Mouse (Mus musculus): ENCODE data around the gene Tspan1. TPM values are rescaled to one million over a fixed set of nuclear protein-coding genes. Genes with fewer than 3 reads are reported as not detected.
A peak's percentile ranks its signal among the peaks of the same experiment; 100 is the strongest.

Gene Tspan1
- polyA plus RNA-seq, 1 experiment from 2014 or later = 0.94 TPM

DNA sequence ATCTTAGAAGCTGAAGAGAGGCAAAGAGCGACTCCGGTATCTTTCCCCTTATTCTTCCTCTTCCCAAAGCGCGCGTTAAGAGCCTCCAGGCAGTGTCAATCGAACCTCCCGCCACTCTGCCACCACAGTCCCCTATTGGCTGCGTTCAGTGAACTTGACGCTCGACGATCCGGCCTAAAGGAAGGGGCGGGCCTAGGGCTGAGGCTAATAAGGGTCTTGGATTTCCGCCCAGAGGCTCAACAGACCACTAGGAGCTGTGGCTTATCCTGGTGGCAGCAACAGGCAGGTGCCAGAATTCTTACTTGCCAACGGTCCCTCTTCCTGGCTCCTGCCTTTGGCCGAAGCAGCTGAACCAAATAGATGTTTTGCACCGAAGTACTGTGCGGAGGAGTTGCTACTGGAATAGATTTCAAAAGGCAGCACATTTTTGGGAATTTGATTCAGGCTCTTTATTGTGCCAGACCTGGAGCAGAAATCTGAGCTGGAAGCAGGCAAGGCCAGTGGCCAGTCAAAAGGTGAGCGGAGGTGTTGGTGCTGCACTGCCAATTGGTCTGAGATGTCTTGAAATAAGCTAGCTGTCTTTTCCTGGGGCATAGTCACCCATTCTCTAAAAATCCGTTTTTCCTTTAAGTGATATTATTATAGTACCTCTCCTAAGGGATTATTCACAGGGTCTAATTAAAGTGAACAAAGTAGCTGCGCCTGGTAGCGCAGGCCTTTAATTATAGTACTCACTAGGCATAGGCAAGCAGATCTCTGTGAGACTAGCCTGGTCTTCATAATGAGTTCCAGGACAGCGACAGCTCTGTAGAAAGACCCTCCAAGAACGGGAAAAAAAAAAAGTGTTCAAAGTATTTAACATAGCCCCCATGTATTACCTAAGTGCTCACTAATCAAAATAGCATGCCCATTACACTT lies 43.5 kb downstream of the Tspan1 start, which contains the start of the genes Rad54l and Pomgnt1:
Gene Rad54l, minus strand, starts transcription at position 89 of the 918 bp plus-strand sequence.
Gene Pomgnt1, plus strand, starts transcription at position 239 of the 918 bp plus-strand sequence.
- H3K4me1 ChIP-seq (replicated peaks) = peaks cover 10% of the 10 kb centered on the region
- H3K9me3 ChIP-seq (replicated peaks) = no peaks in the 10 kb centered on the region
- peak within 1 kb of the TSS; percentile 64 for H3K9ac ChIP-seq
- H3K4me3 ChIP-seq = peak within 1 kb of the TSS; percentile 68
- H3K36me3 ChIP-seq = no peaks in the 10 kb centered on the region
- 6% methylated on average over 24 of the region's 24 CpGs for WGBS
- peak within 1 kb of the TSS; percentile 77 for H3K4me2 ChIP-seq
- H3K27ac ChIP-seq = peak within 1 kb of the TSS; percentile 83
- H3K27me3 ChIP-seq = no peaks in the 10 kb centered on the region
- ATAC-seq (replicated peaks; ENCODE audit: insufficient number of reproducible peaks, insufficient read depth, low FRiP score, low read depth) = peak; percentile 99

GRCm38 (mm10) chr4:116122762-116123161 lies 44.6 kb downstream of the Tspan1 start:
- Histone ChIP-seq H3K4me2 (peak overlapping the region; percentile 77), H3K4me3 (peak overlapping the region; percentile 68), H3K9ac (peak overlapping the region; percentile 64), H3K27me3 (no peaks in the 10 kb centered on the region), H3K4me1 (replicated peaks) (peaks cover 10% of the 10 kb centered on the region), H3K36me3 (no peaks in the 10 kb centered on the region), H3K27ac (peak overlapping the region; percentile 36; the same call in 1 of the 2 replicates), H3K9me3 (replicated peaks) (no peaks in the 10 kb centered on the region)
- WGBS = 0% methylated on average over 1 of the region's 1 CpGs
- no peak for ATAC-seq (replicated peaks; ENCODE audit: insufficient number of reproducible peaks, insufficient read depth, low FRiP score, low read depth)

Other genes starting within 250 kb of the Tspan1 start
- 0.03 and 0.04 TPM in 2 replicates for gene Dmbx1, start 227.7 kb downstream of the Tspan1 start, polyA plus RNA-seq (2015; fragmentation: Nextera tagmentation; extraction: Ambion mirVana)
- 1.1 and 2.1 TPM in 2 replicates for gene Faah, start 149.7 kb downstream of the Tspan1 start, polyA plus RNA-seq (2015; fragmentation: Nextera tagmentation; extraction: Ambion mirVana)
- gene Nsun4, start 113.7 kb downstream of the Tspan1 start, polyA plus RNA-seq (2015; fragmentation: Nextera tagmentation; extraction: Ambion mirVana) = 26.3 and 27.2 TPM in 2 replicates
- 997 and 1,210 TPM in 2 replicates for gene Uqcrh, start 92.5 kb downstream of the Tspan1 start, polyA plus RNA-seq (2015; fragmentation: Nextera tagmentation; extraction: Ambion mirVana)
- 44.1 and 56.7 TPM in 2 replicates for gene Lrrc41, start 92.3 kb downstream of the Tspan1 start, polyA plus RNA-seq (2015; fragmentation: Nextera tagmentation; extraction: Ambion mirVana)
- 15.5 and 17.9 TPM in 2 replicates for gene Rad54l, start 43.9 kb downstream of the Tspan1 start, polyA plus RNA-seq (2015; fragmentation: Nextera tagmentation; extraction: Ambion mirVana)
- 54.6 and 62.0 TPM in 2 replicates for gene Pomgnt1, start 43.8 kb downstream of the Tspan1 start, polyA plus RNA-seq (2015; fragmentation: Nextera tagmentation; extraction: Ambion mirVana)
- 2.0 and 2.2 TPM in 2 replicates for gene Lurap1, start 16.3 kb downstream of the Tspan1 start, polyA plus RNA-seq (2015; fragmentation: Nextera tagmentation; extraction: Ambion mirVana)
- gene 1700042G07Rik, start 5.8 kb upstream of the Tspan1 start, polyA plus RNA-seq (2015; fragmentation: Nextera tagmentation; extraction: Ambion mirVana) = not detected in 2 replicates
- not detected in 2 replicates for gene Gm49337, start 5.8 kb upstream of the Tspan1 start, polyA plus RNA-seq (2015; fragmentation: Nextera tagmentation; extraction: Ambion mirVana)
- 9.9 and 10.8 TPM in 2 replicates for gene Pik3r3, start 54.0 kb upstream of the Tspan1 start, polyA plus RNA-seq (2015; fragmentation: Nextera tagmentation; extraction: Ambion mirVana)